Mouse (Mus musculus) forebrain, embryonic 10.5 days (tissue): ENCODE data around the gene Hoxa7. TPM values are rescaled to one million over a fixed set of nuclear protein-coding genes. Genes with fewer than 3 reads are reported as not detected.
A peak's percentile ranks its signal among the peaks of the same experiment; 100 is the strongest.

Experiments used
- DNase-seq: peaks from one replicate; pipeline ENCODE4 v3.0.0-alpha.2; 2017; ENCODE audit warnings: low spot score; ENCODE audit errors: extremely low spot score
- H3K27ac ChIP-seq: fragments of 300-500 bp; sonication (generic); 2 replicates; pipeline ENCODE4 v1.5.1; 2016; ENCODE audit warnings: mild to moderate bottlenecking
- H3K27me3 ChIP-seq: fragments of 300-500 bp; sonication (generic); 2 replicates; pipeline ENCODE4 v1.6.1; 2016; ENCODE audit warnings: mild to moderate bottlenecking; ENCODE audit not compliant: poor library complexity, severe bottlenecking
- H3K36me3 ChIP-seq: fragments of 300-500 bp; sonication (generic); replicated peaks from 2 replicates; pipeline ENCODE4 v1.6.1; 2016; ENCODE audit warnings: mild to moderate bottlenecking, moderate library complexity
- H3K4me1 ChIP-seq: fragments of 300-500 bp; sonication (generic); 2 replicates; pipeline ENCODE4 v1.6.1; 2016
- H3K4me3 ChIP-seq: fragments of 300-500 bp; sonication (generic); 2 replicates; pipeline ENCODE4 v1.5.1; 2016; ENCODE audit warnings: mild to moderate bottlenecking, moderate library complexity
- H3K9me3 ChIP-seq: fragments of 300-500 bp; sonication (generic); 2 replicates; pipeline ENCODE4 v1.6.1; 2016; ENCODE audit warnings: mild to moderate bottlenecking, moderate library complexity
- WGBS: fragments of 180-500 bp; shearing (Covaris S2); methylation state at CpG from one replicate; pipeline ENCODE4 v1.1.7; 2016; 5-methylcytosine and 5-hydroxymethylcytosine counted together
- polyA plus RNA-seq: library from polyadenylated mRNA; unstranded; fragments of >200 nt; fragmentation: Nextera tagmentation; extraction: Ambion mirVana; gene quantifications from 2 replicates; pipeline ENCODE4 v1.2.1, GENCODE M21; 2016

Gene Hoxa7
- polyA plus RNA-seq, 1 experiment from 2014 or later: not detected

DNA sequence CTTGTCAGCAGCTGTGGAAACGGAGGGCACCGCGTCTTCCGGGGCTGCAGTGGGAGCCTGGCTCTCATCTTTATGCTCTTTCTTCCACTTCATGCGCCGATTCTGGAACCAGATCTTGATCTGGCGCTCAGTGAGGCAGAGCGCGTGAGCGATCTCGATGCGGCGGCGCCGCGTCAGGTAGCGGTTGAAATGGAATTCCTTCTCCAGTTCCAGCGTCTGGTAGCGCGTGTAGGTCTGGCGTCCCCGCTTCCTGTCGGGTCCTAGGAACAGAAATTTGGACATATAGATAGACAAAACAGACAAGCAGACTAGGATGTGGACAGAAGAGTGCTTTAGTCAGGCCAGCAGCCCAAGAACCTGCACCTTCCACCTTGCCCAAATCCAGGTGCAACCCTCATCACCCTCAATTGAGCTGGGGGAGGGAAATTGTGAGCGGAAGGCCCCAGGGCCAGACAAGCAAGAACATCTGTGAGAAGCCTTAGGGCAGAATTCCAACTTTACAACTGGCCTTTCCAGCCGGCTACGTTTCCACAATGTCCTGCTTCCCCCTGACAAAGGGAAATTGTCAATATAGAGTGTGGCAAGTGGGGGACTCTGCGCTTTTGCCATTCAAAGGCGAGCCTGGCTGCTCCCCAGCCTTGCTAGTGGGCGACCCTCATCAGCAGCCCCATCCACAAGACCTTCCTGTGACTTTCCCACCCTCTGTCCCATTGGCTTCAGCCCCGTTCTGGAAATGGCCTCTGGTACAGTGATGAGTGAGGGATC is 5.7 kb downstream of the Hoxa7 start:
- peaks cover 100% of the 10 kb centered on the region for H3K27me3 ChIP-seq
- H3K27ac ChIP-seq: no peak overlapping the region
- H3K9me3 ChIP-seq: no peaks in the 10 kb centered on the region
- 2% methylated on average over 30 of the region's 30 CpGs for WGBS
- no peaks in the 10 kb centered on the region for H3K36me3 ChIP-seq
- no peak for DNase-seq
- H3K4me1 ChIP-seq: peaks cover 26% of the 10 kb centered on the region
- H3K4me3 ChIP-seq: no peak overlapping the region

- no peaks in the 10 kb centered on the region for H3K9me3 ChIP-seq
- DNase-seq: no peak
- no peaks in the 10 kb centered on the region for H3K36me3 ChIP-seq
- peaks cover 26% of the 10 kb centered on the region for H3K4me1 ChIP-seq
- WGBS: 14% methylated on average over 3 of the region's 3 CpGs
- no peak overlapping the region for H3K27ac ChIP-seq
- H3K4me3 ChIP-seq: no peak overlapping the region
- H3K27me3 ChIP-seq: peaks cover 100% of the 10 kb centered on the region
Measured at GRCm38 (mm10) chr6:52215070-52215469, 6.6 kb downstream of the Hoxa7 start.

GRCm38 (mm10) chr6:52214271-52214670 is 7.4 kb downstream of the Hoxa7 start:
- DNase-seq: no peak
- Histone ChIP-seq H3K27me3 (peaks cover 100% of the 10 kb centered on the region), H3K9me3 (no peaks in the 10 kb centered on the region), H3K36me3 (no peaks in the 10 kb centered on the region), H3K4me1 (peaks cover 26% of the 10 kb centered on the region), H3K27ac (no peak overlapping the region), H3K4me3 (no peak overlapping the region)
- WGBS: 10% methylated on average over 5 of the region's 5 CpGs

DNA sequence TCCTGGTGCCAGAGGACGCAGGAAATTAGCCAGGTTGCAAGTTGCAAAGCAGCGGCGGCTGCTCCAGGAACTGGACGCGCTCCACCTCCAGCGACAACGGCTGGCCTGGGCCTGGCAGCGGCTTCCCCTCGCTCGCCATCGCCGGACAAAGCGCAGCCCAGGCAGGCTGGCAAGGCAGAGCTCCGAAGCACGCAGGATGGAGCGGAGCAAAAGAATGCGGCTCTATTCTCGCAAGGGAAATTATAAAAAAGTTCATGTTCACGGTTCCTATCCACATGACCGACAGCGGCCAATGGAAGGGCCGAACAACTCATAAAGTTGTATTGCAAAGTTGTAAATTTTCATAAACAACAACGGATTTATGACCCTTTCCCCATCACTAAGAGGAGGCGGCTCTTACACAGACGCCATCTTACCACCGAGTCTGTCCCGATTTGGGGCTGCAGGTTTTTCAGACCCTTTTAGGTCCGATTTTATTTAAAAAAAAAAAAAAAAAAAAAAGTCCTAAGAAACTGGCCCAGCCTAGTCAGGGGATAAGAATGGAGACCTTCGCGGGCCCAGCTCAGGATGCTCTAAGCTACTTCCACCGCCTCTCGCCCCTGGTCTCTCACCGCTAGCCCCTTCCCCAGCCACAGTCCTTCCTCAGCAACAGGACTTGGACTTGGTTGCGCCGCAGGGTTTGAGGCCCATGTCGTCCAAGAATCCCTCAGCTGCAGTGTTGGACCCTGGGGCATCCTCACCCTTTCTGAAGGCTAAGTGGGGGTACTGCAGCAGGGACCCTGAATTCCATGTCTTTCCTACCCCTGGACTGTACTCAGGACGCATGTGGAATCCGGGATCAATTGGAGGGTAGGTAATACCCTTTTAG is 8.3 kb downstream of the Hoxa7 start, which contains the start of the genes Hoxa3 and Gm28308:
Gene Hoxa3 (minus strand): TSS at position 218 of the 868 bp plus-strand sequence.
Gene Gm28308 (minus strand): TSS at position 221 of the 868 bp plus-strand sequence.
- Histone ChIP-seq H3K27me3 (peaks cover 100% of the 10 kb centered on the region), H3K4me3 (no peak within 1 kb of the TSS)
- no peak for DNase-seq

DNA sequence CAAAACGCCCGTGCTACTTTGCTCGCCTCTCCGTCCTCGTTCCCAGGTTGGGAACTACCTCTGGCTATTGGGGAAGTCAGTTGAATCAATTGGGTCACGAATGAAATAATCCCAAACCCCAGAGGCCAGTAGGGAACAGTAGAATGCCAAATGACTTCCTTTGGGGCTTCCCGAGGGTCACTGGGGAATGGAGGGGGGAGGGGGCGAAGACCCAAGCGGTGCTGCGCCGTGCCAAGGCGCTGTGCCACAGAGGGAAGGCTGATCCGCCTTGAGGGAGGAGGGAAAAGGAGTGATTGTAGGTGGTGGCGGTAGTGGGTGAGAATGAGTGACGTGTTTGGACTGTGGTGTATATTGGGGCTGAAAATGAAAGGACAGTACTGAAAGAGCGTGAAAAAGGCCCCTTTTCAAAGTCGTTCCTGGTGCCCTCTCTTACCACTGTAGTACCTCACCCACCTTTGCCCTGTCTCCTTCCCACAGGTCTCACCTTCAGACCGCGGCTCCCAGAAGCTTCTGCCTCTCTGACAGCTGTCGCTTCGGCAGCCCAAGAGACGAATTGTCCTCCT is 9.0 kb downstream of the Hoxa7 start:
- Histone ChIP-seq H3K9me3 (no peaks in the 10 kb centered on the region), H3K4me1 (peaks cover 33% of the 10 kb centered on the region), H3K27me3 (peaks cover 100% of the 10 kb centered on the region), H3K27ac (no peak overlapping the region), H3K36me3 (no peaks in the 10 kb centered on the region), H3K4me3 (no peak overlapping the region)
- 2% methylated on average over 22 of the region's 22 CpGs for WGBS
- no peak for DNase-seq

More for the DNA sequence above, 8.3 kb downstream of the Hoxa7 start, which contains the start of the genes Hoxa3 and Gm28308:
- H3K27ac ChIP-seq: no peak within 1 kb of the TSS
- no peaks in the 10 kb centered on the region for H3K9me3 ChIP-seq
- H3K36me3 ChIP-seq: no peaks in the 10 kb centered on the region
- 2% methylated on average over 38 of the region's 38 CpGs for WGBS
- peaks cover 32% of the 10 kb centered on the region for H3K4me1 ChIP-seq

DNA sequence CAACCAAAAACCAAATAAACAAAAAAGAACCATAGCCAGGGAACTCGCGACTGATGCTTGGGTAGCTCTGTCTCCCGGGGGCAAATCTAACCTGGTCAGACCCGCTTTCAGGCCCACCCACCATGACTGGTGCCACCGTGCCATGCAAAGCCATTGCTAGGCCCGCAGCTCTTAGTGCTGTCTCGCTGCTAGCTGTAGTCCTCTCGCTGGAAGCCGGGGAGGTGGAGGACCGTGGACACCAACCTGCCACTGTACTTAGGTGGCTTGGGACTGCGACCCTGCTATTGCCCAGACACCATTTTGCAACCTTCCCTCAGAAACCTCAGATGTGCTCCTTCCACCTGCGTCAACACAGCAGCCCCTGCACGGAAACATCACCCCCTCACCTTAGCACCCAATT is 9.7 kb downstream of the Hoxa7 start:
- no peaks in the 10 kb centered on the region for H3K9me3 ChIP-seq
- peaks cover 26% of the 10 kb centered on the region for H3K4me1 ChIP-seq
- WGBS: 3% methylated on average over 13 of the region's 13 CpGs
- no peaks in the 10 kb centered on the region for H3K36me3 ChIP-seq
- no peak overlapping the region for H3K27ac ChIP-seq
- no peak for DNase-seq
- H3K27me3 ChIP-seq: peaks cover 100% of the 10 kb centered on the region
- no peak overlapping the region for H3K4me3 ChIP-seq

GRCm38 (mm10) chr6:52211170-52211935 is 10.3 kb downstream of the Hoxa7 start:
- Histone ChIP-seq H3K4me1 (peaks cover 23% of the 10 kb centered on the region), H3K36me3 (no peaks in the 10 kb centered on the region), H3K9me3 (no peaks in the 10 kb centered on the region), H3K27ac (no peak overlapping the region), H3K4me3 (no peak overlapping the region), H3K27me3 (peaks cover 100% of the 10 kb centered on the region)
- WGBS: under 1% methylated on average over 37 of the region's 37 CpGs
- DNase-seq: peak; percentile 76

DNA sequence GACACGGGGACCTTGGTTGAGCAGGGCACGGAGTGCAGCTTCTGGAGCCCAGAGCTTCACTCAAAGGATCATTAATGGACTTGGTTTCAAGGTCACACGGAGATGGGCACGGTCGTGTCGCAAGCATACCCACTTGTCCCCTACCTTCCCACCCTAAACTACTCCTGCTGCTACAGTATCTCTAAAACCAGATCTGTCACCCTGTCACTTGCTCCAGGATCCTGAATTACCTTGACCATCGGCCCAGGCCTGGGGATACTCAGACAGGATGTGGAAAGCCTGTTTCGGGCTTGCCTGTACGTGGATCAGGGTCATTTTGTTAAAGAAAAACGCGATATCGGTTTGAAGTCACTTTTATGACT is 12.0 kb downstream of the Hoxa7 start:
- Histone ChIP-seq H3K4me1 (peaks cover 20% of the 10 kb centered on the region), H3K27ac (no peak overlapping the region), H3K9me3 (no peaks in the 10 kb centered on the region), H3K27me3 (peaks cover 100% of the 10 kb centered on the region), H3K4me3 (no peak overlapping the region), H3K36me3 (no peaks in the 10 kb centered on the region)
- 5% methylated on average over 12 of the region's 12 CpGs for WGBS
- no peak for DNase-seq

- Histone ChIP-seq H3K27me3 (peaks cover 100% of the 10 kb centered on the region), H3K4me1 (peaks cover 25% of the 10 kb centered on the region), H3K4me3 (no peak overlapping the region), H3K27ac (no peak overlapping the region), H3K36me3 (no peaks in the 10 kb centered on the region), H3K9me3 (no peaks in the 10 kb centered on the region)
- no peak for DNase-seq
- 2% methylated on average over 18 of the region's 18 CpGs for WGBS
Measured at GRCm38 (mm10) chr6:52208868-52209684, 12.6 kb downstream of the Hoxa7 start.

DNA sequence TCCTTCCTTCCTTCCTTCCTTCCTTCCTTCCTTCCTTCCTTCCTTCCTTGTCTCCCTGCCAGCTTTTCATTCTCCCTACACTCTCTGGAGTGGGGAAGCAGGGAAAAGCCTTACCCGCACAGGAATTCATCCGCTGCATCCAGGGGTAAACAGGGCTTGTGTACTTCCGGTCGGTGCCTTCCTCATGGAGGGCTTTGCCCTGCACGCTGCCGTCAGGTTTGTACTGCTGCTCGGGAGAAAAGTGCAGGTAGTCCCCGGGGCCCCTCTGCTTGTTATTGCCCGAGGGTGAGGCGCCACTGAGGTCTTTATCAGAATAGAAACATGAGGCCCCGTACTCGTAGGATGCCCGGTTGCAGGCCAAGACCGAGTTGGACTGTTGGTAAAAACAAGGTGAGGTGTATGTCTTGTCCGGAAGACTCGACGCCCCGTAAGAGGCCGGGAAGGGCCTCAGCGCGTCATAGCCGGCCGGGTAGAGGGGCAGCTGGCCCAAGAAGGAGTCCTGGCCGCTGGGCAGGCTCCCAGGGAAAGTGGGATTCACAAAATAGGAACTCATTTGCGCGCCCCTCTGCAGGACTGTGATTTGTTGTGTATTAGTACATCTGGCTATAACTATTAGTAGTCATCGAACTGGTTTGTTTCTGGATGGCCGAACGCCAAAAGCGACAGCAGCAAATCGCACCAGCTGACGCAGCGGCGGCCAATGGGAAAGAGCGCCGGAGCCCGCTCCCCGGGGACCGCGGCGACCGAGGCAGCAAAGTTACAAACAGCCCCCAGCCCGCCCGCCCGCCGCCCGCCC is 13.4 kb downstream of the Hoxa7 start, which contains the start of gene Hoxa6:
Gene Hoxa6 (minus strand): TSS at position 651 of the 796 bp plus-strand sequence.
- H3K36me3 ChIP-seq: no peaks in the 10 kb centered on the region
- DNase-seq: no peak
- WGBS: 1% methylated on average over 47 of the region's 47 CpGs
- H3K27me3 ChIP-seq: peaks cover 100% of the 10 kb centered on the region
- no peak within 1 kb of the TSS for H3K27ac ChIP-seq
- H3K9me3 ChIP-seq: no peaks in the 10 kb centered on the region
- H3K4me3 ChIP-seq: no peak within 1 kb of the TSS
- H3K4me1 ChIP-seq: peaks cover 34% of the 10 kb centered on the region

DNA sequence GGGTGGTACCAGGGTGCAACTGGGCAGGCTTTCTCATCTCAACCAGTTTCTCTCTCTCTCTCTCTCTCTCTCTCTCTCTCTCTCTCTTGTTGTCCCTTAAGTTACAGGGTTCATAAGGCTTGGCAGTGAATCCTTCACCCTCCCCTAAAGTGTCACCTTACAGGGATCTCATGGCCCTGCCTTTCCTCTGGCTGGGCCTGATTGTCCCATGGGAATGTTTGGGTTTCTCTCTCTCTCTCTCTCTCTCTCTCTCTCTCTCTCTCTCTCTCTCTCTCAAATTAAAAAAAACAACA is 14.0 kb downstream of the Hoxa7 start:
- peaks cover 31% of the 10 kb centered on the region for H3K4me1 ChIP-seq
- DNase-seq: no peak

More for the DNA sequence above, 14.0 kb downstream of the Hoxa7 start:
- peaks cover 100% of the 10 kb centered on the region for H3K27me3 ChIP-seq
- no peak overlapping the region for H3K4me3 ChIP-seq
- no peak overlapping the region for H3K27ac ChIP-seq
- H3K9me3 ChIP-seq: no peaks in the 10 kb centered on the region
- H3K36me3 ChIP-seq: no peaks in the 10 kb centered on the region
